Mouse (Mus musculus) heart, embryonic 16.5 days (tissue): ENCODE measurements around the gene Agmo. TPM values are rescaled to one million over a fixed set of nuclear protein-coding genes. Genes with fewer than 3 reads are reported as not detected.

Experiments used
- ATAC-seq: fragments of 200-750 bp; cut with Nextera tagmentation; replicated peaks from 2 replicates; pipeline ENCODE4 v1.8.0; 2017; ENCODE audit warnings: moderate number of reproducible peaks; ENCODE audit not compliant: insufficient read depth, low FRiP score; ENCODE audit errors: extremely low read depth
- H3K27ac ChIP-seq: fragments of 300-500 bp; sonication (generic); 2 replicates; pipeline ENCODE4 v1.5.1; 2014; ENCODE audit warnings: mild to moderate bottlenecking, low read length, control low read depth, moderate library complexity
- H3K27me3 ChIP-seq: fragments of 300-500 bp; sonication (generic); 2 replicates; pipeline ENCODE4 v1.6.1; 2014; ENCODE audit warnings: low read length, mixed read lengths; ENCODE audit not compliant: control insufficient read depth, insufficient read depth
- H3K36me3 ChIP-seq: fragments of 300-500 bp; sonication (generic); 2 replicates; pipeline ENCODE4 v1.6.1; 2014; ENCODE audit not compliant: control insufficient read depth, insufficient read depth
- H3K4me1 ChIP-seq: fragments of 300-500 bp; sonication (generic); 2 replicates; pipeline ENCODE4 v1.6.1; 2014; ENCODE audit warnings: low read length, mixed read lengths; ENCODE audit not compliant: control insufficient read depth, insufficient read depth
- H3K4me2 ChIP-seq: fragments of 300-500 bp; sonication (generic); 2 replicates; pipeline ENCODE4 v1.6.1; 2014; ENCODE audit warnings: low read depth, mild to moderate bottlenecking, control low read depth, low read length
- H3K4me3 ChIP-seq: fragments of 300-500 bp; sonication (generic); 2 replicates; pipeline ENCODE4 v1.5.1; 2014; ENCODE audit warnings: mild to moderate bottlenecking, control low read depth, low read length
- H3K9ac ChIP-seq: fragments of 300-500 bp; sonication (generic); 2 replicates; pipeline ENCODE4 v1.6.1; 2014; ENCODE audit warnings: low read length, control low read depth
- H3K9me3 ChIP-seq: fragments of 300-500 bp; sonication (generic); replicated peaks from 2 replicates; pipeline ENCODE4 v1.6.1; 2016; ENCODE audit warnings: low read length; ENCODE audit not compliant: control insufficient read depth
- WGBS: fragments of 180-500 bp; shearing (Covaris S2); extraction: QIAGEN DNeasy Blood & Tissue Kit; methylation state at CpG from one replicate; pipeline ENCODE4 v1.1.7; 2014; 5-methylcytosine and 5-hydroxymethylcytosine counted together
- polyA plus RNA-seq: library from polyadenylated mRNA; unstranded; fragments of >200 nt; fragmentation: Nextera tagmentation; extraction: Ambion mirVana; gene quantifications from 2 replicates; pipeline ENCODE4 v1.2.1, GENCODE M21; 2015

The Agmo gene
- polyA plus RNA-seq, 1 experiment from 2014 or later = 0.33 TPM

DNA sequence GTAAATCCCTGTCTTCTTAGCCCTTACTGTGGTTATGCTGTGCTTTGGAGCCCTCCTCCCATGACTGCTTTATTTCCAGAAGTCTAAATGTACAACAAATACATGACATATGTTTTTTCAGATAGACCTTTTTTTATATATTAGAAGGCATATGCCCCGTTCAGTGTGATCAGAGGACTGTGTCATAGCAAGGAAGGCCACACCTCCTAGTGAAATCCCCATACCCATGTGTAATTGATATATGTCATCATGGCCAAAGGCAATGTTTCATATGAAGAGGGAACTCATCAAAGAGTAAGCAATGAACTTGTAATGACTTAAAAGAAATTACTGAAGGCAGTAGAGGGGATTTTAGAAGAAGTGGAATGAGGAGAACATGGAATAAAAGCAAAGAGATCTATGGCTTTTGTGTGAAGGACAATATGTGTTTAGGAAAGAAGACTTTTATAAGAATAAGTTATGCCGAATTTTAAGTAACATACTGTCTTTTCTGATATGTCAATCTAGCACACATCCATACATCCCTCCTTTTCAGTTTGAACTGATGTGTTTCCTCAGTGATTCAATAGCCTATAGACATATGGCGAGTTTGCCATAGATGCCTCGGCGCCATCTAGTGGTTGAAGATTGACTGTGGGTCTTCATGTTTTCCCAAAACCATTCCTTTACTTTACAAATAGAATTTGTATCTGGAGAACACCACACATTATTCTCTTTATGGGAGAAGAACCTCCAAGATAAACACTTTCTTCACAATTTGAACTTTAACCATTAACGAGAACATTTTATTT is 209.1 kb downstream of the Agmo start:
- no peak for ATAC-seq

DNA sequence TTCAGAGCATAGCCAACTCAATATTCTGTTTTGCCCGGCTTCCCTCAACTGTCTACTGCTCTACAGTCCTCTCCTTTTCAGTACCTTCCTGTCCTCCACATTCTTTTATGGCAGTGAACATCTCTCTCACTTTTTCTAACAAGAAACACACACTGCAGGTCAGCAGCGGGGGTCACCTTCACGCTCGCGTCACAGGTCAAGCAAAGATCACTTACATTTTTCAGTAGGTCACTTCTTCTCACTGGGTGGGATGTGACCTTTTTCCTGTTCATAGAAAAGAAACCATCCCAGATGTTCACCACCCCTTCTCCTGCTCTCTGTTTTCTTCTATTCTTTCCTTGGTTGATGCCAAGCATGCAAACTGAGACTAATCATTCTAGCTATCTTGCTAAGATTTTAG is 230.2 kb downstream of the Agmo start:
- Histone ChIP-seq H3K4me2 (no peak overlapping the region), H3K4me1 (no peaks in the 10 kb centered on the region), H3K27ac (no peak overlapping the region), H3K27me3 (no peaks in the 10 kb centered on the region), H3K36me3 (no peaks in the 10 kb centered on the region), H3K9me3 (no peaks in the 10 kb centered on the region), H3K4me3 (no peak overlapping the region), H3K9ac (no peak overlapping the region)
- WGBS = 78% methylated on average over 5 of the region's 5 CpGs
- no peak for ATAC-seq

More for the DNA sequence above, 209.1 kb downstream of the Agmo start:
- Histone ChIP-seq H3K9ac (no peak overlapping the region), H3K36me3 (no peaks in the 10 kb centered on the region), H3K4me2 (no peak overlapping the region), H3K4me3 (no peak overlapping the region), H3K9me3 (no peaks in the 10 kb centered on the region), H3K4me1 (no peaks in the 10 kb centered on the region), H3K27ac (no peak overlapping the region), H3K27me3 (no peaks in the 10 kb centered on the region)
- 11% methylated on average over 6 of the region's 6 CpGs for WGBS

DNA sequence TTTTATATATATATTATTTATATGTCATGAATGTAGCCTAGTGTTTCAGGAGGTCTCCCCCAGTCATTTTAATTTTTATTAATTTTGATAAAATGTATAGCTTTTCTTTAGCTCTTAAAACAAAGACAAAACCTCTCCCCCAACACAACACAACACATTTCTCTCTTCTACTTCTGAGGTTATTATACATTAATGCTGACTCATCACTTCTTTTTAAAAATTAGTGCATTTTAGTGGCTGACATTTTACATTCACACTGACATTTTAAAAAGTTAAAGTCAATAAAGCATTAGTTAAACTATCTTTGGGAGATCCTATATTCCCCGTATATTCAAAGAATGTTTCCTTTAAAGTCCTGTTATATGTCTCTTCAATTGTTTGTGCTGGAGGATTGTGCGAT is 235.4 kb downstream of the Agmo start:
- H3K27me3 ChIP-seq = no peaks in the 10 kb centered on the region
- no peaks in the 10 kb centered on the region for H3K9me3 ChIP-seq
- no peaks in the 10 kb centered on the region for H3K36me3 ChIP-seq
- ATAC-seq = no peak
- no peak overlapping the region for H3K9ac ChIP-seq
- H3K27ac ChIP-seq = no peak overlapping the region
- no peaks in the 10 kb centered on the region for H3K4me1 ChIP-seq
- H3K4me3 ChIP-seq = no peak overlapping the region
- no peak overlapping the region for H3K4me2 ChIP-seq
- WGBS = 82% methylated on average over 2 of the region's 2 CpGs

DNA sequence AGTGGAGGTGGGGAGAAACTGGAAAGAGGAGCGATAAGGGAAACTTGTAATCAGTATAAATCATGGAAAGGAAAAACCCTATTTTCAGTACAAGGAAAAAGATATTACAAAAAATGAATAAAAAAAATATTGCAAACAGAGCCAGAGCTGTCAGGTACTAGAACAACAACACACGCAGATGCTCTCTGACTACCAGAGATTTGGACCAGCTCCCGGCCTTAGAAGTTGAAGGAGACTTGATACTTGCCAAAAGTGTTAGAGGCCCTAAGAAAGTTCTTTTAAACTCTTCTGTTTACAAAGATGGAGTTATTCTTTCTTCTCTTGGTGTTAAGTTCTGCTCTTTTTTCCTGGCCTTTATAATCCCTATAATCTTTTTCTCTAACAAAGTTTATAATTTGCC is 246.6 kb downstream of the Agmo start:
- no peak overlapping the region for H3K27ac ChIP-seq
- WGBS = 77% methylated on average over 3 of the region's 3 CpGs
- H3K9me3 ChIP-seq = no peaks in the 10 kb centered on the region
- H3K36me3 ChIP-seq = no peaks in the 10 kb centered on the region
- H3K27me3 ChIP-seq = no peaks in the 10 kb centered on the region
- H3K4me3 ChIP-seq = no peak overlapping the region
- no peak overlapping the region for H3K9ac ChIP-seq
- no peak for ATAC-seq
- no peak overlapping the region for H3K4me2 ChIP-seq
- no peaks in the 10 kb centered on the region for H3K4me1 ChIP-seq

- Histone ChIP-seq H3K4me3 (no peak overlapping the region), H3K9ac (no peak overlapping the region), H3K9me3 (no peaks in the 10 kb centered on the region), H3K36me3 (no peaks in the 10 kb centered on the region), H3K4me1 (no peaks in the 10 kb centered on the region), H3K27me3 (no peaks in the 10 kb centered on the region), H3K27ac (no peak overlapping the region), H3K4me2 (no peak overlapping the region)
- WGBS = 53% methylated on average over 3 of the region's 3 CpGs
- no peak for ATAC-seq
Observed at GRCm38 (mm10) chr12:37498871-37499270, 257.4 kb downstream of the Agmo start.

GRCm38 (mm10) chr12:37507406-37507805 is 266.0 kb downstream of the Agmo start:
- 42% methylated on average over 1 of the region's 1 CpGs for WGBS
- no peak overlapping the region for H3K4me2 ChIP-seq
- no peaks in the 10 kb centered on the region for H3K36me3 ChIP-seq
- H3K4me1 ChIP-seq = no peaks in the 10 kb centered on the region
- H3K9me3 ChIP-seq = no peaks in the 10 kb centered on the region
- no peak for ATAC-seq
- H3K27ac ChIP-seq = no peak overlapping the region
- H3K9ac ChIP-seq = no peak overlapping the region
- no peak overlapping the region for H3K4me3 ChIP-seq
- no peaks in the 10 kb centered on the region for H3K27me3 ChIP-seq

- 90% methylated on average over 2 of the region's 2 CpGs for WGBS
- ATAC-seq = no peak
Observed at GRCm38 (mm10) chr12:37507826-37508225, 266.4 kb downstream of the Agmo start.

DNA sequence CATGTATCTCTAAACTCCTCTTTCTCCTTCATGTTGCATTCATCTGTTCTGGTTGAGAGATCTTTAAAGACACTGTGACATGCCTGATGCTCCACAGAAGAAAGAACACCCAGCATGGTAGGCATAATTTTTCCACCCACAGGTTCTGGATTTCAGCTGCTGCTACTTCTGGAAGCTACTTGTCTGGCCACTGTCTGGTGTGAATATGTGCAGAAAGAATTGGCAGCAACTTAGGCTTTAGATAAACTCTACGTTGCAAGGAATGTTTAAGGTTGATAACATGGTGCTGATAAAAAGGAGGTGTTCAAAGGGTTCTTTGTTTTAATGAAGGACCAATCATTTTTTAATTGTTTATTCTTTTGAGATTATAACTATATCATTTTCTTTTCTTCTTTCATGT is 280.3 kb downstream of the Agmo start:
- 25% methylated on average over 1 of the region's 1 CpGs for WGBS
- H3K4me1 ChIP-seq = no peaks in the 10 kb centered on the region
- no peak overlapping the region for H3K4me2 ChIP-seq
- H3K9ac ChIP-seq = no peak overlapping the region
- ATAC-seq = no peak
- H3K4me3 ChIP-seq = no peak overlapping the region
- H3K9me3 ChIP-seq = peaks cover 4% of the 10 kb centered on the region; the same call in 1 of the 2 replicates
- H3K36me3 ChIP-seq = no peaks in the 10 kb centered on the region
- no peaks in the 10 kb centered on the region for H3K27me3 ChIP-seq
- no peak overlapping the region for H3K27ac ChIP-seq

More at GRCm38 (mm10) chr12:37507826-37508225, 266.4 kb downstream of the Agmo start:
- no peaks in the 10 kb centered on the region for H3K9me3 ChIP-seq
- H3K27me3 ChIP-seq = no peaks in the 10 kb centered on the region
- no peak overlapping the region for H3K9ac ChIP-seq
- H3K36me3 ChIP-seq = no peaks in the 10 kb centered on the region
- no peaks in the 10 kb centered on the region for H3K4me1 ChIP-seq
- no peak overlapping the region for H3K27ac ChIP-seq
- no peak overlapping the region for H3K4me3 ChIP-seq
- H3K4me2 ChIP-seq = no peak overlapping the region

- no peak for ATAC-seq
- Histone ChIP-seq H3K36me3 (no peaks in the 10 kb centered on the region), H3K9ac (no peak overlapping the region), H3K27me3 (no peaks in the 10 kb centered on the region), H3K4me2 (no peak overlapping the region), H3K27ac (no peak overlapping the region), H3K4me3 (no peak overlapping the region), H3K9me3 (peaks cover 4% of the 10 kb centered on the region; the same call in 1 of the 2 replicates), H3K4me1 (no peaks in the 10 kb centered on the region)
- 75% methylated on average over 3 of the region's 3 CpGs for WGBS
Observed at GRCm38 (mm10) chr12:37524662-37525061, 283.2 kb downstream of the Agmo start.
